21 mouse cellular contexts compared by ENCODE assay signal in the genomic region with DNA sequence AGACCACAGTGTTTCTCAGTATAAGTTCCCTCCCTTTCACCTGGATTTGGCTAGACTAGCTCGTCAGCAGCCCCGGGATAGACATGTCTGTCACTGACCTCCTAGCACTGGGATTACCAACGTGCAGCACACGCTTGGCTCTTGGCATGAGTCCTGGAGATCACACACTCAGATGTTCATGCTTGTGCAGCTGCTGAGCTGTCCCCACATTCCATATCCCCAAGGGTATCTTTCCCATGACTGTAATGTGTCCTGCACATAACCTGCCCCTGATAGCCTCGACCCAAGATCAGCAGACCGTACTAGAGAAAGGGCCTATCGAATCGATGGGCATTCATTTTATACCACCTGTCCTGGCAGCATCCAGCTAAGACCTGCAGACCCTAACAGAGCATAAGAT.
DNase-seq lines count a peak whose midpoint lies in the region; ATAC-seq and TF ChIP-seq lines count a peak whose summit lies in the region.
"Had no signal": no experiment of that assay in that cellular context is flagged by ENCODE, and none has a peak within 500 bp of the region (broad histone marks: within the 10 kb centered on the region; RNA-seq: fewer than 3 reads in every experiment).

No protein-coding gene starts in this region.

- H3K4me2 ChIP-seq in limb, embryonic 15.5 days: no peak overlapping the region
- H3K4me2 ChIP-seq: hindbrain, embryonic 12.5 days; limb, embryonic 13.5 days; liver, embryonic 13.5 days; stomach, embryonic 15.5 days had no signal

- no peaks in the 10 kb centered on the region for H3K27me3 ChIP-seq in limb, embryonic 15.5 days
- H3K27me3 ChIP-seq in limb, embryonic 10.5 days (ENCODE audit: low read depth, poor library complexity, severe bottlenecking): no peaks in the 10 kb centered on the region
- H3K27me3 ChIP-seq: hindbrain, embryonic 12.5 days; limb, embryonic 13.5 days; liver, embryonic 13.5 days; stomach, embryonic 15.5 days had no signal

- no peaks in the 10 kb centered on the region for H3K36me3 ChIP-seq in limb, embryonic 15.5 days
- no peaks in the 10 kb centered on the region for H3K36me3 ChIP-seq in limb, embryonic 10.5 days
- H3K36me3 ChIP-seq: hindbrain, embryonic 12.5 days; limb, embryonic 13.5 days; liver, embryonic 13.5 days; stomach, embryonic 15.5 days had no signal

- intact Hi-C loops in gastrocnemius, adult 2 months (cut with DNase I): loop anchor here (5.0 kb wide), 1 partner anchor 63 kb away; no protein-coding TSS in a partner anchor

- peaks cover 5% of the 10 kb centered on the region; the same call in 1 of the 2 replicates for H3K4me1 ChIP-seq in limb, embryonic 15.5 days
- H3K4me1 ChIP-seq in limb, embryonic 10.5 days: peaks cover 22% of the 10 kb centered on the region

- H3K27ac ChIP-seq in gastrocnemius, adult 2 months: peak overlapping the region; percentile 35; the same call in 1 of the 2 replicates
- H3K27ac ChIP-seq in limb, embryonic 15.5 days: no peak overlapping the region
- no peak overlapping the region for H3K27ac ChIP-seq in limb, embryonic 10.5 days
- H3K27ac ChIP-seq: hindbrain, embryonic 12.5 days; limb, embryonic 13.5 days; liver, embryonic 13.5 days; stomach, embryonic 15.5 days had no signal

- no peak overlapping the region for H3K9ac ChIP-seq in limb, embryonic 15.5 days
- H3K9ac ChIP-seq: hindbrain, embryonic 12.5 days; limb, embryonic 13.5 days; liver, embryonic 13.5 days; stomach, embryonic 15.5 days had no signal

- DNase-seq in gastrocnemius, adult 2 months: peak; percentile 23
- DNase-seq in gastrocnemius, postnatal 4 days (ENCODE audit: low spot score in 2 of 2): no peak
- DNase-seq in limb, embryonic 10.5 days (ENCODE audit: low spot score): no peak
- DNase-seq in retina, postnatal 1 day: peak; percentile 27
- no peak for DNase-seq in retina, embryonic 14.5 days (ENCODE audit: low spot score)
- no peak for DNase-seq in left cerebral cortex, adult 18-20 months (ENCODE audit: low spot score in 2 of 2)
- DNase-seq: adrenal gland, postnatal 25 days; cerebellum, adult 9-10 months; heart, postnatal 10 days; kidney, postnatal 25 days; liver, embryonic 13.5 days; lung, adult 2 months; lung, postnatal 14 days; right cerebral cortex, postnatal 4 days; thymus, postnatal 25 days had no signal

- WGBS in limb, embryonic 15.5 days: 73% methylated on average over 8 of the region's 8 CpGs
- 90% methylated on average over 8 of the region's 8 CpGs for WGBS in limb, embryonic 10.5 days

- H3K4me3 ChIP-seq in gastrocnemius, adult 2 months: no peak overlapping the region
- no peak overlapping the region for H3K4me3 ChIP-seq in limb, embryonic 15.5 days
- H3K4me3 ChIP-seq in limb, embryonic 10.5 days: no peak overlapping the region
- H3K4me3 ChIP-seq: hindbrain, embryonic 12.5 days; layer of hippocampus, adult 2 months; limb, embryonic 13.5 days; liver, embryonic 13.5 days; stomach, embryonic 15.5 days had no signal

- no peak for TF ChIP-seq CTCF in gastrocnemius, adult 2 months (IDR thresholded peaks at IDR 0.05)

- peak; percentile 64; the same call in 1 of the 2 replicates for ATAC-seq in limb, embryonic 15.5 days (ENCODE audit: insufficient number of reproducible peaks, low FRiP score, low TSS enrichment, low read depth)
- ATAC-seq: intestine, postnatal 0 days had no signal

- no peaks in the 10 kb centered on the region for H3K9me3 ChIP-seq in limb, embryonic 15.5 days
- no peaks in the 10 kb centered on the region for H3K9me3 ChIP-seq in limb, embryonic 10.5 days (replicated peaks)
- H3K9me3 ChIP-seq: hindbrain, embryonic 12.5 days; liver, embryonic 13.5 days; stomach, embryonic 15.5 days had no signal

Comparison
In these comparisons a context has a peak if more than half of its experiments do, and no peak if none do; other contexts are left out.
1. DNase-seq: peak in gastrocnemius, adult 2 months (single experiment) and retina, postnatal 1 day (single experiment); none in gastrocnemius, postnatal 4 days (0 of 2), limb, embryonic 10.5 days (single experiment), retina, embryonic 14.5 days (single experiment) and left cerebral cortex, adult 18-20 months (0 of 2).